Mouse (Mus musculus): Measurements from ENCODE around the gene Ccdc162.

Ccdc162 gene
- long read RNA-seq, experiment 1: 0 reads
- long read RNA-seq, experiment 2, partial matches to known transcripts: 0 of 1 reads
- long read RNA-seq, experiment 2, other reads (novel, unspliced or antisense): 1 of 1 reads

- intact Hi-C loops (cut with DNase I): no loop called here
These were observed at the start of gene Ccdc162 for GRCm38 (mm10) chr10:41716029-41716897. Ccdc162 (minus strand) TSS chr10:41716634.

- intact Hi-C loops (cut with DNase I): no loop called here
These were observed 49.2 kb upstream of the Ccdc162 start for GRCm38 (mm10) chr10:41765586-41765985.

DNA sequence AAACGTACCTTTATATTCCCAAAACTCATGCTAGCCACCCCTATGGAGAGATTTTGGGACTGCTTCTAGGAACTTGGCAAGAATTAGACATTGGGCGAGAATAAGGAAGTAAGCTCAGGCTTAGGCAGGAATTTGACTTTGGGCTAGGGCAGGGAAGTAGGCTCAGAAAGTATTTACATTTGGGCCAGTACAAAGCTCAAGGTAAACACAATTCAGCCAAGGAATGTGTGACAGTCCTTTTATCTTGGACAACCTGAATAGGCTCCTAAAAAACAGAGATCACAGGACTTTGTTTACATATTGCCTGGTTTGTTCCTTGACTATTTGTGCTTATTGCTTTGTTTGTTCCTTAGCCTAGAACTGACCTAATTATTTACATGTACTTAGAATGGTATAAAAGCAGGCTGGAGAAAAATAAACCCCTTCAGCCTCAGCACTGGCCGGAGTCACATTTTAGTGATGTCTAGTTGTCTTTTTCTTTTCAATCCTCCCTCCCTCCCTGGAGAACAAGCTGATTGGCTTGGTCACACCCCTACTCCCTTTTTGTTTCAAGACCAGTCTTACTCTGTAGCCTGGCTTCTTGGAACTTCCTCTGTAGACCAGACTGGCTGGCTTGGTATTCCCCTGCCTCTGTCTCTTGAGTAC is 47.4 kb upstream of the Ccdc162 start:
- intact Hi-C loops (cut with DNase I): no loop called here

- intact Hi-C loops (cut with DNase I): no loop called here
These were observed 44.4 kb upstream of the Ccdc162 start for GRCm38 (mm10) chr10:41760866-41761265.

DNA sequence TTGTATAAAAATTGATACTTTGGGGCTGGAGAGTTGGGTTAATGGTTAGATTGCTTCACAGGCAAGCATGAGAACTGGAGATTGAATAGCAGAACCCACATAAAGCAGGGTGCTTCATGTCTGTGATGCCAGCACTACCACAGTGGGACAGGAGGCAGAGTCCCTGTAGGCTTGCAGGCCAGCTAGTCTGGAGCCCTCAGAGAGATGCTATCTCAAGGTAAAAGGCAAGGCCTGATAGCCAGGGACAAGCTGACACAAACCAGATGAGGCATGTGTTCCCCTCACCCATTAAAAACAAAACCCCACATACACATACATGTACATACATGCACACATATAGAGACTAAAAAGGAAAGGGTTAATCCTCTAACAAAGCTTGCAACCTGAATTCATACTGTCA is 41.6 kb upstream of the Ccdc162 start:
- intact Hi-C loops (cut with DNase I): no loop called here

DNA sequence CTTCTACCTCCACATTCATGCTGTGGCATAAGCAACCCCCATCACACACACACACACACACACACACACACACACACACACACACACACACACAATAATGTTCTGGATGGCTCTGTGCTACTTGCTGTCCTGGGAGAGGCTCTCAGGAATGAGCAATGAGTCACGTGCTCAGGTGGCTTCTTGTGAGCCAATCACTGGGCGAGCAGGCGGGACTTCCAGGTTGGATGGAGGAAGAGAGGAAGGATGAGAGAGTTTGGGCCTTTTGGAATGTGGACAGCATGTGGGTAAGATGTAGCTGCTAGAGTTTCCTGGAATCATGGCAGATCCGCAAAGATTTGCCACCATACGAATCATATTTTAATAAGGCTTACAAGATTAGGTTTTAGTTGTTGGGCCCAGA is 40.8 kb upstream of the Ccdc162 start:
- intact Hi-C loops (cut with DNase I): no loop called here

DNA sequence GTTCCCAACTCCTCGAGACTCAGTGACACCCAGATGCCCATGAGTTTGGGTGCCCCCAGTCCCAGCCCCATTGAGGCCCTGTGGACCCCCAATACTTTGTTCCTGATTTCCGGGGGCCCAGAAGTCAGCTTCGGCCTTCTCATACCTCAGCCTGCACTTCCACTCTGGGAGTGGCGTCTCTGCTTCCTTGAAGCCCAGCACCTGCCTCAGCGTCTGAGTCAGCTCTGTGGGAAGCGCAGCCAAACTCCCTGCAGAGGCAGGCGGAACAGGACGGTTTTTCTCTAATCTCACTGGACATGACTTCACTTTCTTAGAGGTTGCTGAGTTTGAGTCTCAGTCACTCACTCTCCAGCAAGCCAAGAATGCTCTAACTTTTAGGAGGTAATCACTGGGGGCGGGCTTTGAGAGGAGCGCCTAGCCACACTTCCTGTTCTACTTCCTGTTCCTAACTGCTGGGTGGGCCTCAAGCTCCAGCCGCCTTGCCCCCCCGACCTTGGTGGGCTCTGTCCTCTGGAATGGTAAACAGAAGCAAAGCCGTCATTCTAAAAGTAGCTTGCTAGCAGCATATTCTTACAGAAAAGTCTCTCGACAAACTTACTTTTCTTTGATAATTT is 35.5 kb upstream of the Ccdc162 start:
- intact Hi-C loops (cut with DNase I): no loop called here

- intact Hi-C loops (cut with DNase I): no loop called here
These were observed 32.9 kb upstream of the Ccdc162 start for GRCm38 (mm10) chr10:41749306-41749705.

DNA sequence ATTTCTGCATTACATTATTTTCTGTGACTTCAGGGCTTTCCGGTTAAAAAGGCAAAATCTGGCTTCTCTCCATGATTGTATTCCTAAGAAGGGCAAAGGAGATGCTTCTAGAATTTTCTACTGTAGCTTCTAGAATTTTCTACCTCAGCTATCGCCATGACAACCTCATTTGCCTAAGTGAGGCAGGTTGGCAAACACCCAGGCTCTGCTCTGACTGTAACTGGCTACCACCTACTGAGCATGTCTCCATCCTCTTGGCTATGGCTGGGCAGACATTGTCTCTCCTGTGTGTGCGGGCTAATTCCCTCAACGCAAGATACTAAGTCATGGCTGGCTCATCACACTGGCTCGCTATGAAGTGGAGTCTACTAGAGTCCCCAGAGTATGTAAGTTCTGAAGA is 30.1 kb upstream of the Ccdc162 start:
- intact Hi-C loops (cut with DNase I): no loop called here

- intact Hi-C loops (cut with DNase I): no loop called here
These were observed 27.6 kb upstream of the Ccdc162 start for GRCm38 (mm10) chr10:41744006-41744405.

GRCm38 (mm10) chr10:41740221-41740620 is 23.8 kb upstream of the Ccdc162 start:
- intact Hi-C loops (cut with DNase I): no loop called here

- intact Hi-C loops (cut with DNase I): no loop called here
These were observed 20.8 kb upstream of the Ccdc162 start for GRCm38 (mm10) chr10:41737245-41737644.

GRCm38 (mm10) chr10:41735398-41735797 is 19.0 kb upstream of the Ccdc162 start:
- intact Hi-C loops (cut with DNase I): no loop called here

GRCm38 (mm10) chr10:41733214-41733613 is 16.8 kb upstream of the Ccdc162 start:
- intact Hi-C loops (cut with DNase I): no loop called here

DNA sequence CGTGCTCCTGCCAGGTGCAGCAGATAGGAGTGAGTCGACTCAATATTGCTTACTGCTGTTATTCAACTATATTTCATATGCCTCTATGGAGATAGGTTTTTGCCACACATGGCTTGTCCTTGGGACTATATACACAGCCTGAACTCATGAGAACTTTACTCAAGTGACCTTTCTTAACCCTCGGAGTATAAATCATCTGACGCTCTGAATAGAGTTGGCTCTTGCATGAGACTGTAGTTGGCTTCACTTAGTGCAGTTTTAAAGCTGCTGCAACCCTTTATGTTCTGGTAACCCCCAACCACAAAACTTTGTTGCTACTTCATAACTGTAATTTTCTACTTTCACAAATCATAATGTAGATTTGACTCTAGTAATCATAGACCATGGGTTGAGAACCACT is 15.5 kb upstream of the Ccdc162 start:
- intact Hi-C loops (cut with DNase I): no loop called here

GRCm38 (mm10) chr10:41730746-41731145 is 14.3 kb upstream of the Ccdc162 start:
- intact Hi-C loops (cut with DNase I): no loop called here

DNA sequence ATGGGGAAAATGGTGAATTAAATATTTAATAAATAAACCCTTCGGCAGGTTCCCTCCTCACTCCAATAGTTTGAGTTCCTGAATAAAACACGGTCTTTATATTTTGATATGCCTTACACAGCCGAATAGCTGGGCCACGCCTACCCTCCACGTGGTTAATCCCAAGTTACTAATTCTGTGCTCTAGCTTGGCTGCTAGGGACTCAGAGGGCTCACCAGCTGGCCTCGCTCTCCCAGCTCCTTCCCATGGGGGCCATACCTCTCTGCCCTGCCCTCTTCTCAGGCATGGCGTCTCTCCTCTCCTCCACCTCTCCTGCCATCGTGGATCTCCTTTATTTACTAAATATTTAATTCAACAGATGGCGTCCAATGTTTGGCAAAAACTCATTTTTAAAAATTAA is 9.8 kb upstream of the Ccdc162 start:
- intact Hi-C loops (cut with DNase I): no loop called here

- intact Hi-C loops (cut with DNase I): no loop called here
These were observed 3.2 kb upstream of the Ccdc162 start for GRCm38 (mm10) chr10:41719587-41719986.

- intact Hi-C loops (cut with DNase I): no loop called here
These were observed 877 bp downstream of the Ccdc162 start for GRCm38 (mm10) chr10:41715557-41715956.

GRCm38 (mm10) chr10:41711467-41711866 is 5.0 kb downstream of the Ccdc162 start:
- intact Hi-C loops (cut with DNase I): no loop called here

DNA sequence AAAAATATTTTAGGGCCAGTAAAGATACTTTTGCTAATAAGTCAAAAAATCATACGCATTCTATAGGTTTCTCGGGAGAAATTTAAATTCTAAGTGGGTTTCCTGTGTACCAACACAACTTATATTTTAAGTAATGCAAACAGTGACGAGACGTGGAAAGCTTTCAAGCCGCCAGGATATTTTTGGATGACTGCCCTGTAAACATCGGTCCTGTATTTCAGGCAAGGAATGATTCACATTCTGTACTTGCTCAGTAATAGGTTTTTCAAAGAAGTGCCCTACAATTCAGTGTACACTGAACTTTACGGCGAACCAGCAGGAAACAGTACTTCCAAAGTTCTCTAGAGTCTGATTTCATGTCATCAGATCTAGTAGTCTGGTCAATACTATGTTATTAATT is 5.7 kb downstream of the Ccdc162 start:
- intact Hi-C loops (cut with DNase I): no loop called here

GRCm38 (mm10) chr10:41709341-41709740 is 7.1 kb downstream of the Ccdc162 start:
- intact Hi-C loops (cut with DNase I): no loop called here
